14 mouse cellular contexts compared by ENCODE assay signal in the genomic region with DNA sequence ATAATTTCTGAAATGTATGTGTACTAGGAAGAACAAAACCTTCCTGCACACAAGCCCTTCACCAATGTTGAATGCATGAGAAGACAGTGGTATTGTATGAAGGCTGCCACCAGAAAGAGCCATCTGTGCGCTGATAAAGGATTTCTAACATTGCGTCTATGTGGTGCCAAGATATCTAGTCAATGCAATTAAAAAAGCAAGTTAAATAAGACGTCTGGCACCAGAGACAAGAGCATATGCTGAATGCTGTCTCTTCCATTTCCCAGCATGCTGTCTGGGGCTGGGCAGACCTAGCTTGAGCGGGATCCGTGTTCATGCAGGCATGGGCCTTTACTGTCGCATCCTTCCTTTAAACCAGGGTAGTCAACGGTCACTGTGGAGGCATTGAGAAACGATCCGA. TPM values are rescaled to one million over a fixed set of nuclear protein-coding genes. Genes with fewer than 3 reads are reported as not detected.
DNase-seq lines count a peak whose midpoint lies in the region; ATAC-seq and TF ChIP-seq lines count a peak whose summit lies in the region.
"Had no signal": no experiment of that assay in that cellular context is flagged by ENCODE, and none has a peak within 500 bp of the region (broad histone marks: within the 10 kb centered on the region; RNA-seq: fewer than 3 reads in every experiment).

No protein-coding gene starts in this region.

- H3K4me2 ChIP-seq in liver, embryonic 11.5 days, result no peak overlapping the region; the same call in 1 of the 2 replicates
- H3K4me2 ChIP-seq in forebrain, postnatal 0 days (ENCODE audit: low read depth), result no peak overlapping the region
- H3K4me2 ChIP-seq: liver, embryonic 15.5 days had no signal

- WGBS in liver, embryonic 11.5 days, result 79% methylated on average over 9 of the region's 9 CpGs
- WGBS in forebrain, postnatal 0 days, result 42% methylated on average over 9 of the region's 9 CpGs

- peak; percentile 38 to 57 for DNase-seq in cerebellum, postnatal 14 days
- no peak for DNase-seq in cerebellum, adult 11-12 months
- DNase-seq in liver, embryonic 11.5 days (ENCODE audit: low spot score), result no peak
- no peak for DNase-seq in liver
- DNase-seq in forebrain, postnatal 0 days, result peak; percentile 82
- no peak for DNase-seq in kidney, postnatal 10 days
- no peak for DNase-seq in natural killer cell, adult 2 months (ENCODE audit: low spot score in 2 of 2)
- DNase-seq: adrenal gland, postnatal 14 days; cerebellum, adult 18-20 months; kidney, postnatal 14 days had no signal

- peak; percentile 72 for ATAC-seq in liver, embryonic 11.5 days (replicated peaks; ENCODE audit: low FRiP score)
- peak; percentile 89 for ATAC-seq in forebrain, postnatal 0 days
- peak; percentile 96 for ATAC-seq in megakaryocyte-erythroid progenitor cell, adult 5-6 weeks (replicated peaks; ENCODE audit: low FRiP score, low TSS enrichment, poor library complexity, severe bottlenecking)

- H3K4me1 ChIP-seq in liver, embryonic 11.5 days (replicated peaks; ENCODE audit: control insufficient read depth, insufficient read depth, low read length), result peaks cover 16% of the 10 kb centered on the region
- H3K4me1 ChIP-seq in forebrain, postnatal 0 days (ENCODE audit: insufficient read depth), result peaks cover 21% of the 10 kb centered on the region
- H3K4me1 ChIP-seq: liver, embryonic 15.5 days had no signal

- H3K36me3 ChIP-seq in liver, embryonic 11.5 days (ENCODE audit: control insufficient read depth, insufficient read depth, low read length), result no peaks in the 10 kb centered on the region
- no peaks in the 10 kb centered on the region for H3K36me3 ChIP-seq in forebrain, postnatal 0 days (ENCODE audit: insufficient read depth)
- H3K36me3 ChIP-seq: liver, embryonic 15.5 days had no signal

- H3K9me3 ChIP-seq in liver, embryonic 11.5 days (ENCODE audit: control insufficient read depth, low read length), result no peaks in the 10 kb centered on the region
- H3K9me3 ChIP-seq in forebrain, postnatal 0 days (ENCODE audit: low read length), result no peaks in the 10 kb centered on the region
- H3K9me3 ChIP-seq: liver, embryonic 15.5 days had no signal

- TF ChIP-seq CTCF in forebrain, postnatal 0 days (IDR thresholded peaks at IDR 0.05; ENCODE audit: low read depth), result no peak

- 0 out of 2 replicates have a peak overlapping the region, but pooled peaks have one; percentile 32 for H3K27ac ChIP-seq in liver, embryonic 11.5 days (ENCODE audit: low read depth, low read length)
- peak overlapping the region; percentile 62; the same call in 1 of the 2 replicates for H3K27ac ChIP-seq in forebrain, postnatal 0 days (ENCODE audit: low read depth, low read length)
- H3K27ac ChIP-seq: liver, embryonic 15.5 days; stomach, postnatal 0 days had no signal

- no peak overlapping the region for H3K9ac ChIP-seq in liver, embryonic 11.5 days (ENCODE audit: low read depth, low read length)
- H3K9ac ChIP-seq in forebrain, postnatal 0 days, result no peak overlapping the region
- H3K9ac ChIP-seq: liver, embryonic 15.5 days had no signal

- H3K4me3 ChIP-seq in liver, embryonic 11.5 days (ENCODE audit: low read depth, low read length), result no peak overlapping the region
- no peak overlapping the region for H3K4me3 ChIP-seq in forebrain, postnatal 0 days (ENCODE audit: low read depth, low read length)
- H3K4me3 ChIP-seq: liver, embryonic 15.5 days; myocyte had no signal

- no peaks in the 10 kb centered on the region for H3K27me3 ChIP-seq in liver, embryonic 11.5 days (replicated peaks; ENCODE audit: control insufficient read depth, insufficient read depth, low read length)
- H3K27me3 ChIP-seq in forebrain, postnatal 0 days (ENCODE audit: insufficient read depth, low read length), result no peaks in the 10 kb centered on the region
- H3K27me3 ChIP-seq: liver, embryonic 15.5 days had no signal

RNA-seq across cellular contexts. Expression of gene Adgrl2, which starts 55.3 kb away (rescaled TPM):
- 27.4 and 27.7 TPM in 2 replicates for polyA plus RNA-seq in liver, embryonic 11.5 days (2014; fragmentation: Nextera tagmentation; extraction: Ambion mirVana)
- total RNA-seq in forebrain, postnatal 0 days (2014; rRNA removed), result 100 and 116 TPM in 2 replicates
- polyA plus RNA-seq in forebrain, postnatal 0 days (2015; fragmentation: Nextera tagmentation; extraction: Ambion mirVana), result 66.3 and 73.6 TPM in 2 replicates
- total RNA-seq in megakaryocyte-erythroid progenitor cell, adult 5-6 weeks (2014; fragmentation: Nextera tagmentation), result 36.7 and 50.0 TPM in 2 replicates
- 18.9 and 32.1 TPM in 2 replicates for total RNA-seq in megakaryocyte-erythroid progenitor cell, adult 5-6 weeks (2017)

Comparison
In these comparisons a context has a peak if more than half of its experiments do, and no peak if none do; other contexts are left out.
1. DNase-seq: peak in cerebellum, postnatal 14 days (2 of 2) and forebrain, postnatal 0 days (single experiment); none in cerebellum, adult 11-12 months (single experiment), liver, embryonic 11.5 days (single experiment), liver (single experiment), kidney, postnatal 10 days (single experiment) and natural killer cell, adult 2 months (0 of 2).
2. Peak in every context shown above with its lines, with median percentiles within 50 percentile points of each other: ATAC-seq.